Mouse (Mus musculus) midbrain, embryonic 13.5 days (tissue): ENCODE measurements at regions not wholly inside any gene's neighbourhood (a gene's known extent, or its start where the extent isn't known, plus 50 kb on each side); places are given as distances from the start of the nearest gene placed in this dataset.

Experiments used
- ATAC-seq: fragments of 200-750 bp; cut with Nextera tagmentation; 2 replicates; pipeline ENCODE4 v1.8.0; 2017; ENCODE audit warnings: mild to moderate bottlenecking, moderate TSS enrichment, moderate library complexity
- H3K27ac ChIP-seq: fragments of 300-500 bp; sonication (generic); 2 replicates; pipeline ENCODE4 v1.5.1; 2015; ENCODE audit warnings: inconsistent platforms, mild to moderate bottlenecking, moderate library complexity
- H3K27me3 ChIP-seq: fragments of 300-500 bp; sonication (generic); 2 replicates; pipeline ENCODE4 v1.6.1; 2015; ENCODE audit warnings: mild to moderate bottlenecking, inconsistent platforms
- H3K36me3 ChIP-seq: fragments of 300-500 bp; sonication (generic); 2 replicates; pipeline ENCODE4 v1.6.1; 2015; ENCODE audit warnings: mild to moderate bottlenecking, inconsistent platforms
- H3K4me1 ChIP-seq: fragments of 300-500 bp; sonication (generic); replicated peaks from 2 replicates; pipeline ENCODE4 v1.6.1; 2015; ENCODE audit warnings: inconsistent platforms
- H3K4me2 ChIP-seq: fragments of 300-500 bp; sonication (generic); replicated peaks from 2 replicates; pipeline ENCODE4 v1.6.1; 2015; ENCODE audit warnings: moderate library complexity, mild to moderate bottlenecking, inconsistent platforms
- H3K4me3 ChIP-seq: fragments of 300-500 bp; sonication (generic); replicated peaks from 2 replicates; pipeline ENCODE4 v1.5.1; 2015; ENCODE audit warnings: mild to moderate bottlenecking, inconsistent platforms
- H3K9ac ChIP-seq: fragments of 300-500 bp; sonication (generic); replicated peaks from 2 replicates; pipeline ENCODE4 v1.6.1; 2015; ENCODE audit warnings: mild to moderate bottlenecking, inconsistent platforms
- H3K9me3 ChIP-seq: fragments of 300-500 bp; sonication (generic); 2 replicates; pipeline ENCODE4 v1.6.1; 2016; ENCODE audit warnings: mild to moderate bottlenecking, inconsistent platforms
- WGBS: fragments of 180-500 bp; shearing (Covaris S2); methylation state at CpG from one replicate; pipeline ENCODE4 v1.1.7; 2015; 5-methylcytosine and 5-hydroxymethylcytosine counted together

DNA sequence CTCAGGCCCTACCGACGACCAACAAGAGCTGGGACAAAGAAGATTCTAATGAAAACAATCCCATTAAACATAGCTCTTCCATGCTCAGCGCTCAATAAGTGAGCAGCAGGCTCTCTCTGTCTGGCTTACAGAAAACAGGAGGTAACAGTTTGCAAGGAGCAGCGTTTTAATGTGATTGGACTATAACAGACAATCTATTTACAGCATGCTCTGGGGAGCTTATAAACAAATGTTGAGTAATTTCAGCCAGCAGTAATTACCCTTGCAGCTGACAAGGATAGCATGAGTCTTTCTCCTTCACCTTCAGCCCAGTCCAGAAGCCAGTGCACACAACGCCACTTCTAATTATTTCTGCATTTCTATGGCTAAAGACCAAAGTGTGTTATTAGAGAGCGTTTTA is 245.6 kb downstream of the Fign start:
- no peaks in the 10 kb centered on the region for H3K36me3 ChIP-seq
- WGBS = 39% methylated on average over 6 of the region's 6 CpGs
- H3K4me3 ChIP-seq = no peak overlapping the region
- H3K9me3 ChIP-seq = no peaks in the 10 kb centered on the region
- no peak overlapping the region for H3K9ac ChIP-seq
- H3K4me2 ChIP-seq = no peak overlapping the region
- no peaks in the 10 kb centered on the region for H3K27me3 ChIP-seq
- H3K4me1 ChIP-seq = peaks cover 25% of the 10 kb centered on the region
- ATAC-seq = peak; percentile 63
- H3K27ac ChIP-seq = 0 out of 2 replicates have a peak overlapping the region, but pooled peaks have one; percentile 32

- no peak overlapping the region for H3K27ac ChIP-seq
- H3K36me3 ChIP-seq = no peaks in the 10 kb centered on the region
- WGBS = 71% methylated on average over 5 of the region's 5 CpGs
- H3K9me3 ChIP-seq = no peaks in the 10 kb centered on the region
- H3K9ac ChIP-seq = no peak overlapping the region
- ATAC-seq = no peak
- H3K4me2 ChIP-seq = no peak overlapping the region
- H3K4me3 ChIP-seq = no peak overlapping the region
- no peaks in the 10 kb centered on the region for H3K27me3 ChIP-seq
- peaks cover 21% of the 10 kb centered on the region for H3K4me1 ChIP-seq
Measured at GRCm38 (mm10) chr2:63850033-63850432, 247.8 kb downstream of the Fign start.

- Histone ChIP-seq H3K27ac (0 out of 2 replicates have a peak overlapping the region, but pooled peaks have one; percentile 14), H3K36me3 (no peaks in the 10 kb centered on the region), H3K4me2 (no peak overlapping the region), H3K9ac (no peak overlapping the region), H3K27me3 (no peaks in the 10 kb centered on the region), H3K9me3 (no peaks in the 10 kb centered on the region), H3K4me3 (no peak overlapping the region), H3K4me1 (peaks cover 20% of the 10 kb centered on the region)
- 75% methylated on average over 6 of the region's 6 CpGs for WGBS
- no peak for ATAC-seq
Measured at GRCm38 (mm10) chr2:63849486-63849885, 248.4 kb downstream of the Fign start.

GRCm38 (mm10) chr2:63832041-63832714 is 265.7 kb downstream of the Fign start:
- no peaks in the 10 kb centered on the region for H3K36me3 ChIP-seq
- no peak overlapping the region for H3K9ac ChIP-seq
- H3K27ac ChIP-seq = no peak overlapping the region
- no peaks in the 10 kb centered on the region for H3K4me1 ChIP-seq
- H3K4me2 ChIP-seq = no peak overlapping the region
- no peak overlapping the region for H3K4me3 ChIP-seq
- ATAC-seq = no peak
- no peaks in the 10 kb centered on the region for H3K27me3 ChIP-seq
- no peaks in the 10 kb centered on the region for H3K9me3 ChIP-seq
- WGBS = 90% methylated on average over 4 of the region's 4 CpGs

DNA sequence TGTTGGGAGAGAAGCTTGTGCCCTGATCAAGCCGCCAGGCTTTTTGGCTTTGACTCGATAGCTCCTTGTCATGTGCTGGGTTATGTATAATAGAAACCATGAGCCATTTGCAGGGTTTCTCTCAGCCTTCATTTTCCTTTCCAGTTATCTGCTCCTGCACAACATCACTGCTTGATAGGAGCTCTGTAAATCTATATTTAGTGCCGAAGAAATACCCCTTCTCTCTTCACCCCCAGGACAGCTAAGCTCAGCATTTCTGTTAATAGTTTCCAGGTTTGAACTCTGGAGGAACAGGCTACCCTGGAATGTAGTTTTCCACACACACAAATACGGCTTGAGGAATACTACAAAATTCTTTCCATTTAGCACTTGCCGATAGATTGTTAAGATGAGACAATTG is 267.4 kb downstream of the Fign start:
- Histone ChIP-seq H3K9ac (no peak overlapping the region), H3K9me3 (no peaks in the 10 kb centered on the region), H3K36me3 (no peaks in the 10 kb centered on the region), H3K27me3 (no peaks in the 10 kb centered on the region), H3K4me1 (no peaks in the 10 kb centered on the region), H3K27ac (no peak overlapping the region), H3K4me3 (no peak overlapping the region), H3K4me2 (no peak overlapping the region)
- WGBS = 92% methylated on average over 5 of the region's 5 CpGs
- no peak for ATAC-seq

GRCm38 (mm10) chr2:63828633-63829032 is 269.2 kb downstream of the Fign start:
- Histone ChIP-seq H3K4me1 (no peaks in the 10 kb centered on the region), H3K27me3 (no peaks in the 10 kb centered on the region), H3K27ac (no peak overlapping the region), H3K4me2 (no peak overlapping the region), H3K36me3 (no peaks in the 10 kb centered on the region), H3K9ac (no peak overlapping the region), H3K9me3 (no peaks in the 10 kb centered on the region), H3K4me3 (no peak overlapping the region)
- WGBS = 72% methylated on average over 3 of the region's 3 CpGs
- no peak for ATAC-seq

- H3K4me1 ChIP-seq = peaks cover 8% of the 10 kb centered on the region
- H3K27me3 ChIP-seq = no peaks in the 10 kb centered on the region
- H3K9me3 ChIP-seq = no peaks in the 10 kb centered on the region
- no peak overlapping the region for H3K9ac ChIP-seq
- peak; percentile 71 for ATAC-seq
- H3K4me3 ChIP-seq = no peak overlapping the region
- H3K4me2 ChIP-seq = peak overlapping the region; percentile 31
- no peaks in the 10 kb centered on the region for H3K36me3 ChIP-seq
- WGBS = 16% methylated on average over 8 of the region's 8 CpGs
- H3K27ac ChIP-seq = peak overlapping the region; percentile 36; the same call in 1 of the 2 replicates
Measured at GRCm38 (mm10) chr2:63819440-63819839, 278.4 kb downstream of the Fign start.
